Mouse (Mus musculus) spleen, adult 2 months (tissue): Measurements from ENCODE around the gene Hist1h2bb.

ENCODE experiments used
- CTCF ChIP-seq: fragments of 200-500 bp; IDR thresholded peaks from 2 replicates; pipeline ENCODE4 v1.5.1; 2011; ENCODE audit warnings: mild to moderate bottlenecking, inconsistent platforms; ENCODE audit not compliant: insufficient read depth, insufficient read length, insufficient replicate concordance; ENCODE audit errors: extremely low read depth
- POLR2A ChIP-seq: fragments of 200-500 bp; IDR thresholded peaks from 2 replicates; pipeline ENCODE4 v1.6.1; 2011; ENCODE audit warnings: low read depth, low read length, inconsistent platforms

DNA sequence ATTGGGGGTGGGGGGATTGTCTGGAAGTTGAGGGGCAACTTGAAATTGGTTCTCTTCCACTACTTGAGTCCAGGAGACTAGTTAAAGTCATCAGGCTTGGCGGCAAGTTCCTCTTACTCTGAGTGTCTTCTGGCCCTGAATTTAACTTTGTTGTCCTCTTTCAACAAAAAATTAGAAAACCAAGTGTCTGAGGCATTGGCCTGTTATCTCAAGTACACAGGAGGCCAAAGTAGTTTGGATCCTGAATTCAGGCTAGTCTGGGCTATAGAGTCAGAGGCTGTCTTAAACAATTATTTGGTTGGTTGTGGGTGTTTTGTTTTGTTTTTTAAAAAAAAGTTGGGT, 18.6 kb downstream of the Hist1h2bb start:
- TF ChIP-seq CTCF, result no peak
- no peak for TF ChIP-seq POLR2A
